Comparison of ENCODE assay signal across 9 mouse cellular contexts in the genomic region with DNA sequence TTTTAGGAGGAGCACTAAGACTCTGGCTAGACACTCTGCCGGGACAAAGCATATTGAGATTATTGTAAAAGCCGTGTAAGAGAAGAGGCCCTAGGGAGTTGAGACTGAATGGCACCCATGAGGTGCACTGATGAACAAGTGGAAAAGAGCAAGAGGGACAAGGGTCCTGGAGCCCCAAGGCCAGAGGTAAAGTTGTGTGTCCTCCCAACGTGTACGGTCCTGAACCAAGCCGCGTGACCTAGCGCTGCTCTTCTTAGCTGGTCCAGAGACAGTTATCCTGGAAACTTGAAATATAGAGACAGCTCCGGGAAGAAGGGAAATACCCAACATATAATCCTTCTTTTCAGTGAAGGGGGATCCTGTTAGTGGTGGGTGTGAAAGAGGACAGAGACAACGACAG. TPM values are rescaled to one million over a fixed set of nuclear protein-coding genes. Genes with fewer than 3 reads are reported as not detected.
DNase-seq lines count a peak whose midpoint lies in the region; ATAC-seq and TF ChIP-seq lines count a peak whose summit lies in the region.
"Had no signal": no experiment of that assay in that cellular context is flagged by ENCODE, and none has a peak within 500 bp of the region (broad histone marks: within the 10 kb centered on the region; RNA-seq: fewer than 3 reads in every experiment).

No protein-coding gene starts in this region.

- H3K4me3 ChIP-seq in heart, embryonic 16.5 days (ENCODE audit: low read length), result peak overlapping the region; percentile 49
- H3K4me3 ChIP-seq in heart, adult 2 months, result no peak overlapping the region
- H3K4me3 ChIP-seq in embryonic facial prominence, embryonic 12.5 days, result peak overlapping the region; percentile 45
- peak overlapping the region; percentile 38 for H3K4me3 ChIP-seq in hindbrain, postnatal 0 days (ENCODE audit: low read length)
- peak overlapping the region; percentile 46 for H3K4me3 ChIP-seq in midbrain, embryonic 15.5 days

- no peaks in the 10 kb centered on the region for H3K9me3 ChIP-seq in heart, embryonic 16.5 days (replicated peaks; ENCODE audit: control insufficient read depth, low read length)
- H3K9me3 ChIP-seq in embryonic facial prominence, embryonic 12.5 days, result no peaks in the 10 kb centered on the region
- H3K9me3 ChIP-seq in hindbrain, postnatal 0 days (ENCODE audit: low read length), result no peaks in the 10 kb centered on the region
- no peaks in the 10 kb centered on the region for H3K9me3 ChIP-seq in midbrain, embryonic 15.5 days

- DNase-seq in heart, adult 2 months, result no peak
- DNase-seq in hindbrain, postnatal 0 days (ENCODE audit: low spot score), result no peak
- no peak for DNase-seq in urinary bladder, adult 18-20 months (ENCODE audit: low spot score in 2 of 2)
- DNase-seq in ovary, postnatal 36 days (ENCODE audit: low spot score), result no peak
- DNase-seq in left cerebral cortex, adult 11 months (ENCODE audit: low spot score), result no peak
- DNase-seq: spleen, adult 18-20 months had no signal

- peaks cover 3% of the 10 kb centered on the region; the same call in 1 of the 2 replicates for H3K4me1 ChIP-seq in heart, embryonic 16.5 days (ENCODE audit: control insufficient read depth, insufficient read depth, low read length)
- H3K4me1 ChIP-seq in heart, adult 2 months (ENCODE audit: control insufficient read depth, insufficient read depth, low read length), result no peaks in the 10 kb centered on the region
- H3K4me1 ChIP-seq in embryonic facial prominence, embryonic 12.5 days, result no peaks in the 10 kb centered on the region; the same call in 1 of the 2 replicates
- H3K4me1 ChIP-seq in hindbrain, postnatal 0 days (ENCODE audit: insufficient read depth, low read length), result no peaks in the 10 kb centered on the region
- peaks cover 11% of the 10 kb centered on the region for H3K4me1 ChIP-seq in midbrain, embryonic 15.5 days

- H3K36me3 ChIP-seq in heart, embryonic 16.5 days (ENCODE audit: control insufficient read depth, insufficient read depth), result no peaks in the 10 kb centered on the region
- H3K36me3 ChIP-seq in heart, adult 2 months (ENCODE audit: control insufficient read depth, insufficient read depth, low read length), result no peaks in the 10 kb centered on the region
- H3K36me3 ChIP-seq in embryonic facial prominence, embryonic 12.5 days, result no peaks in the 10 kb centered on the region
- no peaks in the 10 kb centered on the region for H3K36me3 ChIP-seq in hindbrain, postnatal 0 days (ENCODE audit: insufficient read depth, low read length)
- no peaks in the 10 kb centered on the region for H3K36me3 ChIP-seq in midbrain, embryonic 15.5 days (replicated peaks)

- no peak for ATAC-seq in heart, embryonic 16.5 days (replicated peaks; ENCODE audit: extremely low read depth, insufficient read depth, low FRiP score)
- ATAC-seq in embryonic facial prominence, embryonic 12.5 days (ENCODE audit: insufficient number of reproducible peaks, insufficient read depth, low FRiP score, low TSS enrichment), result no peak
- ATAC-seq in hindbrain, postnatal 0 days, result no peak
- ATAC-seq in midbrain, embryonic 15.5 days (replicated peaks), result no peak

- no peak overlapping the region for H3K27ac ChIP-seq in heart, embryonic 16.5 days (ENCODE audit: low read length)
- H3K27ac ChIP-seq in heart, adult 2 months, result no peak overlapping the region
- no peak overlapping the region for H3K27ac ChIP-seq in embryonic facial prominence, embryonic 12.5 days
- H3K27ac ChIP-seq in hindbrain, postnatal 0 days, result no peak overlapping the region
- no peak overlapping the region for H3K27ac ChIP-seq in midbrain, embryonic 15.5 days

- no peak for TF ChIP-seq POLR2A in heart, adult 2 months (IDR thresholded peaks at IDR 0.05; ENCODE audit: insufficient read depth, low read depth, low read length)

- no peak for TF ChIP-seq CTCF in heart, adult 2 months (IDR thresholded peaks at IDR 0.05)
- no peak for TF ChIP-seq CTCF in hindbrain, postnatal 0 days (IDR thresholded peaks at IDR 0.05; ENCODE audit: low read depth)

- H3K79me2 ChIP-seq in heart, adult 2 months (replicated peaks; ENCODE audit: control insufficient read depth, insufficient read depth, low read length), result no peaks in the 10 kb centered on the region

- no peak overlapping the region; the same call in 1 of the 2 replicates for H3K9ac ChIP-seq in heart, embryonic 16.5 days (ENCODE audit: low read length)
- H3K9ac ChIP-seq in heart, adult 2 months (ENCODE audit: low read depth, low read length), result no peak overlapping the region
- H3K9ac ChIP-seq in embryonic facial prominence, embryonic 12.5 days, result peak overlapping the region; percentile 67; the same call in 1 of the 2 replicates
- H3K9ac ChIP-seq in hindbrain, postnatal 0 days (replicated peaks; ENCODE audit: low read length), result no peak overlapping the region; the same call in 1 of the 2 replicates
- H3K9ac ChIP-seq in midbrain, embryonic 15.5 days, result peak overlapping the region; percentile 49; the same call in 1 of the 2 replicates

- intact Hi-C loops in heart, adult 2 months (cut with DNase I), result no loop called here

- H3K27me3 ChIP-seq in heart, embryonic 16.5 days (ENCODE audit: control insufficient read depth, insufficient read depth, low read length), result peaks cover 10% of the 10 kb centered on the region
- no peaks in the 10 kb centered on the region for H3K27me3 ChIP-seq in heart, adult 2 months (ENCODE audit: control insufficient read depth, insufficient read depth, low read length)
- H3K27me3 ChIP-seq in embryonic facial prominence, embryonic 12.5 days, result peaks cover 16% of the 10 kb centered on the region
- no peaks in the 10 kb centered on the region for H3K27me3 ChIP-seq in hindbrain, postnatal 0 days (ENCODE audit: insufficient read depth, low read length)
- peaks cover 6% of the 10 kb centered on the region; the same call in 1 of the 2 replicates for H3K27me3 ChIP-seq in midbrain, embryonic 15.5 days (replicated peaks)

- WGBS in heart, embryonic 16.5 days, result 57% methylated on average over 9 of the region's 9 CpGs
- 63% methylated on average over 9 of the region's 9 CpGs for WGBS in heart, adult 2 months
- 62% methylated on average over 9 of the region's 9 CpGs for WGBS in embryonic facial prominence, embryonic 12.5 days
- 54% methylated on average over 9 of the region's 9 CpGs for WGBS in hindbrain, postnatal 0 days
- WGBS in midbrain, embryonic 15.5 days, result 48% methylated on average over 9 of the region's 9 CpGs

- TF ChIP-seq EP300 in heart, adult 2 months (IDR thresholded peaks at IDR 0.05; ENCODE audit: insufficient read depth, low read depth, low read length), result no peak

- peak overlapping the region; percentile 89 for H3K4me2 ChIP-seq in heart, embryonic 16.5 days (ENCODE audit: low read depth, low read length)
- peak overlapping the region; percentile 84 for H3K4me2 ChIP-seq in embryonic facial prominence, embryonic 12.5 days (replicated peaks)
- H3K4me2 ChIP-seq in hindbrain, postnatal 0 days (ENCODE audit: low read depth, low read length), result peak overlapping the region; percentile 70
- H3K4me2 ChIP-seq in midbrain, embryonic 15.5 days, result peak overlapping the region; percentile 91

RNA-seq across cellular contexts. Expression of a gene that starts 29.7 kb away (rescaled TPM):
- polyA plus RNA-seq in heart, embryonic 16.5 days (2015; fragmentation: Nextera tagmentation; extraction: Ambion mirVana), result 115 and 120 TPM in 2 replicates
- total RNA-seq in heart, adult 2 months (2021), result 100 to 1,000 TPM; 133 to 159 TPM
- 59.3 and 72.6 TPM in 2 replicates for polyA plus RNA-seq in heart, adult 2 months (2012; rRNA removed)
- polyA plus RNA-seq in embryonic facial prominence, embryonic 12.5 days (2016; fragmentation: Nextera tagmentation; extraction: Ambion mirVana), result 186 and 200 TPM in 2 replicates
- total RNA-seq in hindbrain, postnatal 0 days (2014; rRNA removed), result 112 and 118 TPM in 2 replicates
- polyA plus RNA-seq in hindbrain, postnatal 0 days (2015; fragmentation: Nextera tagmentation; extraction: Ambion mirVana), result 198 and 204 TPM in 2 replicates
- 173 and 186 TPM in 2 replicates for polyA plus RNA-seq in midbrain, embryonic 15.5 days (2015; fragmentation: Nextera tagmentation; extraction: Ambion mirVana)

RNA-seq across cellular contexts. Expression of a gene that starts 33.2 kb away (rescaled TPM):
- polyA plus RNA-seq in heart, embryonic 16.5 days (2015; fragmentation: Nextera tagmentation; extraction: Ambion mirVana), result 29.7 and 30.6 TPM in 2 replicates
- 10 to 100 TPM; 34.0 to 37.6 TPM for total RNA-seq in heart, adult 2 months (2021)
- polyA plus RNA-seq in heart, adult 2 months (2012; rRNA removed), result 48.1 and 66.7 TPM in 2 replicates
- 62.9 and 64.0 TPM in 2 replicates for polyA plus RNA-seq in embryonic facial prominence, embryonic 12.5 days (2016; fragmentation: Nextera tagmentation; extraction: Ambion mirVana)
- 71.1 and 72.3 TPM in 2 replicates for total RNA-seq in hindbrain, postnatal 0 days (2014; rRNA removed)
- 45.9 and 54.0 TPM in 2 replicates for polyA plus RNA-seq in hindbrain, postnatal 0 days (2015; fragmentation: Nextera tagmentation; extraction: Ambion mirVana)
- 75.9 and 83.6 TPM in 2 replicates for polyA plus RNA-seq in midbrain, embryonic 15.5 days (2015; fragmentation: Nextera tagmentation; extraction: Ambion mirVana)

RNA-seq across cellular contexts. Expression of a gene that starts 48.3 kb away (rescaled TPM):
- 0.71 and 0.75 TPM in 2 replicates for polyA plus RNA-seq in heart, embryonic 16.5 days (2015; fragmentation: Nextera tagmentation; extraction: Ambion mirVana)
- total RNA-seq in heart, adult 2 months (2021), result under 1 TPM; 0.32 to 0.39 TPM
- 0.47 and 1.1 TPM in 2 replicates for polyA plus RNA-seq in heart, adult 2 months (2012; rRNA removed)
- polyA plus RNA-seq in embryonic facial prominence, embryonic 12.5 days (2016; fragmentation: Nextera tagmentation; extraction: Ambion mirVana), result 0.59 and 0.96 TPM in 2 replicates
- total RNA-seq in hindbrain, postnatal 0 days (2014; rRNA removed), result 0.25 and 6.3 TPM in 2 replicates
- polyA plus RNA-seq in hindbrain, postnatal 0 days (2015; fragmentation: Nextera tagmentation; extraction: Ambion mirVana), result 0.47 and 0.50 TPM in 2 replicates
- polyA plus RNA-seq in midbrain, embryonic 15.5 days (2015; fragmentation: Nextera tagmentation; extraction: Ambion mirVana), result 0.32 and 0.38 TPM in 2 replicates

RNA-seq across cellular contexts. Expression of a gene that starts 49.2 kb away (rescaled TPM):
- polyA plus RNA-seq in heart, embryonic 16.5 days (2015; fragmentation: Nextera tagmentation; extraction: Ambion mirVana), result 20.2 TPM in 2 replicates
- total RNA-seq in heart, adult 2 months (2021), result 10 to 100 TPM; 12.8 to 12.9 TPM
- polyA plus RNA-seq in heart, adult 2 months (2012; rRNA removed), result 30.0 and 33.2 TPM in 2 replicates
- polyA plus RNA-seq in embryonic facial prominence, embryonic 12.5 days (2016; fragmentation: Nextera tagmentation; extraction: Ambion mirVana), result 33.3 and 34.4 TPM in 2 replicates
- total RNA-seq in hindbrain, postnatal 0 days (2014; rRNA removed), result 27.7 and 34.2 TPM in 2 replicates
- polyA plus RNA-seq in hindbrain, postnatal 0 days (2015; fragmentation: Nextera tagmentation; extraction: Ambion mirVana), result 22.3 and 25.1 TPM in 2 replicates
- polyA plus RNA-seq in midbrain, embryonic 15.5 days (2015; fragmentation: Nextera tagmentation; extraction: Ambion mirVana), result 34.1 and 35.6 TPM in 2 replicates

RNA-seq across cellular contexts. Expression of a gene that starts 49.3 kb away (rescaled TPM):
- 224 and 229 TPM in 2 replicates for polyA plus RNA-seq in heart, embryonic 16.5 days (2015; fragmentation: Nextera tagmentation; extraction: Ambion mirVana)
- 100 to 1,000 TPM; 271 to 314 TPM for total RNA-seq in heart, adult 2 months (2021)
- 288 and 353 TPM in 2 replicates for polyA plus RNA-seq in heart, adult 2 months (2012; rRNA removed)
- polyA plus RNA-seq in embryonic facial prominence, embryonic 12.5 days (2016; fragmentation: Nextera tagmentation; extraction: Ambion mirVana), result 138 and 141 TPM in 2 replicates
- total RNA-seq in hindbrain, postnatal 0 days (2014; rRNA removed), result 62.5 and 66.1 TPM in 2 replicates
- polyA plus RNA-seq in hindbrain, postnatal 0 days (2015; fragmentation: Nextera tagmentation; extraction: Ambion mirVana), result 106 TPM in 2 replicates
- polyA plus RNA-seq in midbrain, embryonic 15.5 days (2015; fragmentation: Nextera tagmentation; extraction: Ambion mirVana), result 133 and 137 TPM in 2 replicates

Comparison
In these comparisons a context has a peak if more than half of its experiments do, and no peak if none do; other contexts are left out.
1. H3K9ac ChIP-seq: peak in embryonic facial prominence, embryonic 12.5 days (single experiment) and midbrain, embryonic 15.5 days (single experiment); none in heart, embryonic 16.5 days (single experiment), heart, adult 2 months (single experiment) and hindbrain, postnatal 0 days (single experiment).
2. Peak in every context shown above with its lines, with median percentiles within 50 percentile points of each other: H3K4me2 ChIP-seq.